Mouse (Mus musculus): ENCODE data around the gene Fam234b.
A peak's percentile ranks its signal among the peaks of the same experiment; 100 is the strongest.

Gene Fam234b

GRCm38 (mm10) chr6:135197921-135198532 is at the start of gene Fam234b, which contains the start of gene Hebp1:
Gene Fam234b, plus strand, starts transcription at chr6:135197977.
Gene Hebp1, minus strand, starts transcription at chr6:135198022.
- peak; percentile 72 to 77 for DNase-seq (ENCODE audit: low spot score in 2 of 2)

- DNase-seq (ENCODE audit: low spot score in 2 of 2) = no peak
These were observed 49.3 kb upstream of the Fam234b start for GRCm38 (mm10) chr6:135148506-135148905.

DNA sequence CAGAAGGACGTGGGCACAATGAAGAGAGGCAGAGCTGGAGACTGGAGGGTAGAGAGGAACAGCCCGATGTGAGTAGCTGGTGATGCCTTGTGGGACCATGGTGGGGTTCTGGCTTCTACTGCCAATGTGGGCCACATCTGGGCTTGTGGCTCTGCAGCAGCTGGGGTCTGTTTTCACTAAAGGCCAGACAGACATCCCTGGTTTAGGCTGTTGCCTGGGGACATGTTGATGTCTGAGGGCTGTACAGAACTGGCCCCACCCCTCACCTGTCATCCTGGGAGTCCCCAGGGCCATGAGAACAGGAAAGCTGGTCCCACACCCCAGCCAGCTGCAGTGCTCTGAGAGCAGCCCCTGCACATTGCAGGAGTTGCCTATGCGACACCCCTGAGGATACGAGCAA is 48.6 kb upstream of the Fam234b start:
- DNase-seq (ENCODE audit: low spot score in 2 of 2) = no peak

DNA sequence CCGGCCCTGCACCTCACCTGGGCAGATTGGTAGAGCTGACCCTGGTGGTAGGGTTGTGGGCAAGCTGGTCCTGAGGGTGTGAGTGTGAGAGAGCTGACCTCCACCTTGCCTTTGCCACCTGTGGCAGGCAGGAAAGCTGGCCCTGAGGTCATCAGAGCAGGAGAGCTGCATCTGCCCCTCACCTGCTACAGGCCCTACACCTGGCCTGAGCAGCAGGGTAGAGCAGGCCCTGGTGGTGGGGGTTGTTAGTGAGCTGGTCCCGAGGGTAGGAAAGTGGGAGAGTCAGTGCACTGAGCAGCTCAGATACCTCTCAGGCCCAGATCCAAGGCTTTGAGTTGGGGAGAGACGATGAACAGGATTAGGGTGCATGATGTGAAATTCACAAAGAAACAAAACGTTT is 48.1 kb upstream of the Fam234b start:
- peak in 1 of 2 experiments; percentile 52 for DNase-seq (ENCODE audit: low spot score in 2 of 2)

DNA sequence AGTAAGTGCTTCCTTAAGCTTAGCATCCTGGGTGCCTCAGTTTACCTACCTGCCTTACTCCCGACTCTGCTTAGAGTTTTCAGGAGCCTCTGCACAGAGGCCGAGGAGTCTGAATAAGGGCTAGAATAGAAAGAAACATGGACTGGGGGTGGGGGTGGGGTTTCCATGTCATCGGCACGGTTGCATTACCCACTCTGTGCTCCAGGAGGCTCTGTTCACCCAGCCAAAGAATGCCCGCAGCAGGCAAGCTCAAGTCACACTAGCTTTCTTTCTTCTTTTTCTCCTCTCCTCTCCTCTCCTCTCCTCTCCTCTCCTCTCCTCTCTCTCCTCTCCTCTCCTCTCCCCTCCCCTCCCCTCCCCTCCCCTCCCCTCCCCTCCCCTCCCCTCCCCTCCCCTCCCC is 47.5 kb upstream of the Fam234b start:
- peak in 1 of 2 experiments; percentile 57 for DNase-seq (ENCODE audit: low spot score in 2 of 2)

DNA sequence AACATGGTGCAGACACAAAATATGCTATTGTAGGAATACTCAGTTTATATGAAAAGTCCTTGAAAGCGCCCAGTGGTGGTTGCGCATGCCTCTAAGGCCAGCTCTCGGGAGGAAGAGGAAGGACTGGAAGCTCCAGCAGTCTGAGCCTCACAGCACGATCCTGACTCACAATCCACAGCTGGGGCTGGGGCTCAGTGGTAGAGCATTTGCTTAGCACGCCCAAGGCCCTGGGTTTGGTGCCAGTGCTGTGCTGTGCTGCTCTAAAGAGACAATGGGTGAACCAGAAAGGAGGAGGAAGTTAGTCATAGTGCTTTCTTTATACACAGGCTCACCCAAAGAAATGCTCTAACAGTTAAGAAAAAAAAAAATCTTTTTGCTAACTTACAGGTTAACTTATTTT is 44.1 kb upstream of the Fam234b start:
- DNase-seq (ENCODE audit: low spot score in 2 of 2) = peak in 1 of 2 experiments; percentile 49

- DNase-seq (ENCODE audit: low spot score in 2 of 2) = no peak
These were observed 41.2 kb upstream of the Fam234b start for GRCm38 (mm10) chr6:135156597-135156996.

DNA sequence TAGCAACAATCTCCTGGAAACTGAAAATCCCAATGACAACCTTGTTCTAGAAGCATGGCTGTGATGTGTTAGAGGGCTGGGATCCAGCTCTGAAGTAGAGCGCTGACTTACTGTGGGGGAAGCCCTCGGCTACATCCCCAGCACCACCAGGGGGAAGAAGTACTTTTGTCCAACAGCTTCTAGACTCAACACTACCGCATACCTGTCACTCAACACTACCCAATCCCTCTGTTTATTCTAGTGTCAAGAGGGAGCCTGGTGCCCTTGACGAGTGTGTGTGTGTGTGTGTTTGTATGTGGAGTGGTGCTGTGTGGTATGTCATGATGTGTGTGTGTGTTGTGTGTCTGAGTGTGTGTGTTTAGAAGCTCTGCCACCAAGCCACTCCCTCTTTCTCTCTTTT is 40.3 kb upstream of the Fam234b start:
- no peak for DNase-seq (ENCODE audit: low spot score in 2 of 2)

- DNase-seq (ENCODE audit: low spot score in 2 of 2) = no peak
These were observed 39.3 kb upstream of the Fam234b start for GRCm38 (mm10) chr6:135158509-135158908.

DNA sequence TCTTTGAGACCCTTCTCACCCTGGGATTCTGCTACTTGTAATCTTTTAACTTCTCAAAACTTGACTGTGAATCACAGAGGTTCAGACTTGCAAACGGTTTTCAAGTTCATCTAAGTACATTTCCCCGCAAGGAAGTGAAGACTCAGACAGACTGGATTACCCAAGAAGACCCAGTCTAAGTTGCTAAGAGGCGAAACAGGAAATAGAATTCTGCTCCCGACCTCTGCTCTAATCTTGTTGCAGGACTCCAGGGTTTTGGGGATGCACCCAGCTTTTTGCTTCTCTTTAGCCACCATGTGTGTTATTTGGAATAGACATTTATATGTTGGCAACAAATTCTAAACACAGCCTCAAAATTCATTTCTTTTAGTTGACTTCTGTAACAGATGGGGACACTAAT is 36.4 kb upstream of the Fam234b start:
- no peak for DNase-seq (ENCODE audit: low spot score in 2 of 2)

- no peak for DNase-seq (ENCODE audit: low spot score in 2 of 2)
These were observed 35.5 kb upstream of the Fam234b start for GRCm38 (mm10) chr6:135162311-135162710.

- no peak for DNase-seq (ENCODE audit: low spot score in 2 of 2)
These were observed 34.9 kb upstream of the Fam234b start for GRCm38 (mm10) chr6:135162861-135163260.

DNA sequence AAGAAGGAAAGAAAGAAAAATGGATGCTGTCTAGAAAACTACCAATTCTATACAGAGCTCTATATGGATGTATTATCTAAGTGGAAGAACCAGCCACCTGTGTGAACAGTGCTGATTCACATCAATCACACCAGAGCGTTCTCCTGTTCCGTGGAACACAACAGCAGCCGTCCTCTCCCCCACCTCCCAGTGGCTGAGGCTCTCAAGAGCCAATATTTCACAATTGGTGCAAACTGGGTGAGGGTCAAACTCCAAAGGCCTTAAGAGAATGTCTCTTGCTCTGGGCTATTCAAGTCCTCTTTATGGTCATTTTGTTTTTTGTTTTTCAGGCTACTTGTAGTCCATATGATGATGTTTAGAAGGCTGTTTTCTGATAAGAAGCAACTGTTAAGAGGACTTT is 32.6 kb upstream of the Fam234b start:
- no peak for DNase-seq (ENCODE audit: low spot score in 2 of 2)

GRCm38 (mm10) chr6:135165706-135166105 is 32.1 kb upstream of the Fam234b start:
- DNase-seq (ENCODE audit: low spot score in 2 of 2) = no peak

DNA sequence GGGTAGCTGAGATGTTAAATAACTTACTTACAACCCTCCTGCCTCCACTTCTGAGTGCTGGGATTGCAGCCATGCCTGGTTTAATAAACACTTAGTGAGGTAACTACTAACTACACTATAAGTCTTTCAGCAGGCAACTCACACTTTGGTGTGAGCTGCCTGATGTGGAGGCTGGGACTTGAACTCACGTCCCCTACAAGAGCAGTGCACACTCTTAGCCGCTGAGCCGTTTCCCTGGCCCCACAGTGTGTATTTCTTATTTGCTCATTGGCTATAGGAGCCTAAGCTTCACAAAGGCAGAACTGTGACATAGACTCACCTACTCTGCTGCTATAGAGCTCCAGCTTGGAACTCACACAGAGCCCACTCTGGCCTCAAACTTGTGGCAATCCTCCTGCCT is 31.5 kb upstream of the Fam234b start:
- no peak for DNase-seq (ENCODE audit: low spot score in 2 of 2)

- DNase-seq (ENCODE audit: low spot score in 2 of 2) = no peak
These were observed 31.1 kb upstream of the Fam234b start for GRCm38 (mm10) chr6:135166712-135167111.

DNA sequence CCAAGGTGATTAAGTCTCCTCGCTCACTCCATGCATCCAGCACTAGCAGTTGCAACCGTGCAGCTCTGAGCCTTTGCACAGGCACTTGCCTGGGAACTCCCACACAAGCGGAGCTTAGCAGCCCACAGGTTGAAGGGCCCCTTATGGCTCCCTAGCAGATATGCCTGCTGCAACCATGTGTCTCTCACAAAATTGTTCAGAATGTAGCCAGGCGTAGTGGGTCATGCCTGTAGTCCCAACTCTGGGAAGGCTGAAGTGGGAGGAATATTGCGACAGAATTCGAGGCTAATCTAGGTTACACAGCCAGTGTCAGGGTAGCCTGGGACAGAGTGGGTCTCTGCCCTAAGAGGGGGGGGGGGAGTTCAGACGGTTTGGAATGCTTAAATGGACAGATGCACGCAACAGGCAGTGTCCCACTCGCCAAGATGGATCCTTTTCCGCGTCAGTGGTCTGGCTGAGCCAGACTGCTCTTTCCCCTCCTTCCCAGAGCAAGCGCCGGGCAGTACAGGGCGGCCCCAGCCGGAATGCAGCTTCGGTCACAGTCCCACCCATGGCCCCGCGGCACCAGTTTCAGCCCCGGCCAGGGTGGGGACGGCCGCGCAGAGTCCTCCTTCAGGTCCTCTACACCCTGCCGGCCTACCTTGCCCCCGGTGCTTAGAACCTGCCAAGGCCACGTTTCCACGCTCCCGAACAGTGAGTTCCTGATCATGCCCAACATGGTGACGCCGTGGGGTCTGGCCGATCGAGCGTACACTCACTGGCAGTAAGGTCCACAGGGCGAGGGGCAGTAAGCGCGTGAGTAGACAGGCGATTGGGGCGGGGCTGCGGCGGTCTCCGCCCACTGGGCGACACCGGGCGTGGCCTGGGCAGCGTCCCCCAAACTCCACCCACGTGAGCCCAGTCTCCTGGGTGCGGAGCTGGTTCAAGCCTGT is 30.1 kb upstream of the Fam234b start:
- DNase-seq (ENCODE audit: low spot score in 2 of 2) = peak; percentile 83 to 93

DNA sequence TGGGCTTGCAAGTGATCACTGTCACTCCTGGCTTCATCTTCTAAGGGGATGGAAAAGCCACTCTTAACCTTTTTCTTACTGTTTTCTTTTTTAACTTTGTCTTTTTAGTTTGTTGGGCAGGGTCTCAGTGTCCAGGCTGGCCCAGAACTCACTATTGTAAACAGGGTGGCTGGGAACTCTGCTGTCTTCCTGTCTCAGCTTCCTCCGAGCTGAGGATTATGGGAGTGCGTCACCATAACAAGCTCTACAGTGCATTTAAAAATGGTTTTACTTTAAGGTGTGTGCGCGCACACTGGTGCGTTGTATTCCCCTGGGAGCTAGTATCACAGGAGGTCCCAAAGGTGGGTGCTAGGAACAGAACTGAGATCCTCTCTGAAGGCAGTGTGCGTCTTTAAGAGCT is 29.3 kb upstream of the Fam234b start:
- no peak for DNase-seq (ENCODE audit: low spot score in 2 of 2)

GRCm38 (mm10) chr6:135169246-135169645 is 28.5 kb upstream of the Fam234b start:
- no peak for DNase-seq (ENCODE audit: low spot score in 2 of 2)

- DNase-seq (ENCODE audit: low spot score in 2 of 2) = no peak
These were observed 26.0 kb upstream of the Fam234b start for GRCm38 (mm10) chr6:135171736-135172135.

DNA sequence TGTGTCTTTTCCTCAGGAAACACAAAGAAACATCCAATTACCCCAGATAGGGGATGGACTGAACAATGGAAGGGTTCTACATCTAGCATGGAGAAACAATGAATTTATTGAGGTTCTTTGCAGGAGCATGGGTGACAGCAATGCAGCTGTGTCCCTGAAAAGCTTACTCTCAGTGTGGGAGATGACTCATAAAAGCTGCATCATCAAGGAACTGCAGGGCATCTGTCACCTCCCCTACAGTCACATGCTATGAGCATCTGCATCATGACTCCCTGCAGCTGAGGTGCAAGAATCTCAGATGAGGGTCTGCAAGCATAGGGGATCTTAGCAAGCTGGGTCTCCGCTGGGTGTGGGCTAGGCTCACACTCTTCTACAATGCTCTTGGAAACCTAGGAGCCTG is 22.8 kb upstream of the Fam234b start:
- DNase-seq (ENCODE audit: low spot score in 2 of 2) = no peak

DNA sequence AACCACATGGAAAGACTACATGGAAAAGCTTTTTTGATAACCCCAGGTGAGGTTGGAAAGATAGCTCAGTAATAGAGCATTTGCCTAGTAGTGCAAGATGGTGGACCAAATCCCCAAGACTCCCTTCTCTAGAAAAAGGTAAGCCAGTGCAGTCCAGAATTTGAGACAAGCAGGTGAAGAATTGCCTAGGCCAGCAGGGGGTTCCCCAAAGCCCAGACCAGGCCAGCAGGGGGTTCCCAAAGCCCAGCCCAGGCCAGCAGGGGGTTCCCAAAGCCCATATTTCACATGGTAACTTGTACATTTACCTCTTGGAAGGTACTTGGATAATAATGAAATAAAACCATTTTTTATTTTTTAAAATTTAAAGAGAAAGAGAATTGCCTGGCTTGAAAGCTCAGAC is 20.5 kb upstream of the Fam234b start:
- DNase-seq (ENCODE audit: low spot score in 2 of 2) = no peak

DNA sequence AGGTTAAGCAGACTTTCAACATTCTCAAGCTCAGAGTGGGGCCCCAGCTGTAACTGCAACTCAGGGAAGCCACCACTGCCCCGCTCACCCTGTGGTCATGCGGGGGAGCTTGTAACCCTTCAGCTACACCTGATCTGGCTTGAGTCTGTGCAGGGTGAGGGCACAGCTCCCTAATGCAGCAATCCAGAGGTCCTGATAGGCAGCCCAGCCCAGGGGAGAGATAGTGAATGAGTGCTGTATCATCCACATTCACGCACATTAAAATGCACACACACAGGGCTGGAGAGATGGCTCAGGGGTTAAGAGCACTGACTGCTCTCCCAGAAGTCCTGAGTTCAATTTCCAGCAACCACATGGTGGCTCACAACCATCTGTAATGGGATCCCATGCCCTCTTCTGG is 19.2 kb upstream of the Fam234b start:
- no peak for DNase-seq (ENCODE audit: low spot score in 2 of 2)

Measured in urinary bladder, postnatal 4 days (tissue).